Mouse (Mus musculus): Measurements from ENCODE around the gene Fancg.
A peak's percentile ranks its signal among the peaks of the same experiment; 100 is the strongest.

The Fancg gene

GRCm38 (mm10) chr4:43033481-43033880, 23.2 kb upstream of the Fancg start:
- DNase-seq (ENCODE audit: low spot score), result no peak

GRCm38 (mm10) chr4:43032501-43032900, 22.2 kb upstream of the Fancg start:
- no peak for DNase-seq (ENCODE audit: low spot score)

DNA sequence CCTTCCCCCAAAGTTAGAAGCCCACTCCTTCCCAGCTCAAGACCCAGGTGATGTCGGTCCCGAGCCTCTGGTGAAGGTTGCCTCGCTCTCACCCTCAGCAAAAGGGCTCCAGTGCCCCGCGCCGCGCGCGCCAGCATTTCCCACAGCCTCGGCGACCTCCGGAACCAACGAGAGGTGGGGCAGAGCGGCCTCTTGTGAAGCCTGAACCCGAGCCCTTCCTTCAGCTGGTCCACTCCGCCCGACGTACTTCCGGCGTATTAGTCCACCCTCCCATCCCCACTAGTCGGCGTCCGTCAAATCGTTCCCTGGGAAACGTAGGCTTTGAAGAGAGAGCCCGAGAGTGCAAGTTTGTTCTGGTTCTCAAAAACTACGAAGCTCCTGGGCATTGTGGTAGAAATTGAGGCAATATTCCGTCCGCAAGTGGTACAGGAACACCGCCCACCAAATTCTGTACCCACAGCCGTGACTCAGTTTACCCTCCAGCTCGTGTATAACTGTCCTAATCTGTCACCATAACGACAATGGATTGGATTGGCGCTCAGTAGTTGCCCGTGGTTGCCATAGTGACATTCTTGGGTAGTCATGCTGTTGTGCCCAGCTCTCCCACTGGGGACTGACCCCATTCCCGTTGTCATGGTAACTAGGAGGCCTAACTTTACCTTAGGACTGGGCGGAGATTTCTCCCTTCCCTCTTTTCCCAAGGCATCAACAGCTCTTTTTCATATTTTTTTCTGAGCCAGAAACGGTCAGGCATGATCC, 21.1 kb upstream of the Fancg start, which contains the start of gene Stoml2:
Gene Stoml2, minus strand, starts transcription at position 474 of the 759 bp plus-strand sequence.
- peak; percentile 95 for DNase-seq (ENCODE audit: low spot score)

- no peak for DNase-seq (ENCODE audit: low spot score)
Observed at GRCm38 (mm10) chr4:43030780-43031230, 20.5 kb upstream of the Fancg start.

DNA sequence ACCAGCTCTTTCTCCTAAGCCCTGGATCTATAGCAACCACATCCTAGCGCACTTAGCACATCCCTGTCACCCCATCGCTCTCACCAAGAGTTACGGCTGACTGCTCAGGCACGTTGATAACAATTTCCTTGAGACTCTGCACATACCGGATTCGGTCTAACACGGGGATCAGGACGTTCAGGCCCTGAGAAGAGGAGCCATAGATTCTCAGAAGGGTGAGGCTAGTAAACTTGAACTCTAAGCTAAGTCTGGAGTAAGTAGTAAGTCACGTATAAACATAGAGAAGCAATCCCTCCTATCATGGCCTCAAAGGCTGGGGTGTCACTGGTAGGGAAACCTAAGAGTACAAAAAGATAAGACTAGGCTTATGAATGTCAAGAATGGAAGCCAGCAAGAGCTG, 20.0 kb upstream of the Fancg start:
- DNase-seq (ENCODE audit: low spot score), result no peak

- DNase-seq (ENCODE audit: low spot score), result no peak
Observed at GRCm38 (mm10) chr4:43029749-43030148, 19.4 kb upstream of the Fancg start.

DNA sequence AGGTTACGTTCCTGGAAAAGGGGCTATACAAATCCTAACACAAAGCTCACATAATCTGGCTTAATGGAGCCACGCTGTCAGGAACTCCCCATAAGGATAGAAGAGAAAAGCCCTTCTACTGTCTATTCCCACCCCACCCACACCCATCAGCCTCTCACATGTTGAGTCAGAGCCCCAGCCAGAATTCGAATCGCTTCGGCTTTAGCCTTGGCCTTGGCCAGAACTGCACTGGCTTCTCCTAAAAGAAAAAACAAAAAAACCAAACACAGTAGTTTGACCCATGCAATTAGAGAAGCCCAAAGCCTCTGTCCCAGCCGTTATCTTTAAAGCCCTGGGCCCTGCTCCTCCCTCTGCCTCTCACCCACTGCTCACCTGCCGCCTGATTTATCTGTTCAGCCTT, 18.8 kb upstream of the Fancg start:
- no peak for DNase-seq (ENCODE audit: low spot score)

DNA sequence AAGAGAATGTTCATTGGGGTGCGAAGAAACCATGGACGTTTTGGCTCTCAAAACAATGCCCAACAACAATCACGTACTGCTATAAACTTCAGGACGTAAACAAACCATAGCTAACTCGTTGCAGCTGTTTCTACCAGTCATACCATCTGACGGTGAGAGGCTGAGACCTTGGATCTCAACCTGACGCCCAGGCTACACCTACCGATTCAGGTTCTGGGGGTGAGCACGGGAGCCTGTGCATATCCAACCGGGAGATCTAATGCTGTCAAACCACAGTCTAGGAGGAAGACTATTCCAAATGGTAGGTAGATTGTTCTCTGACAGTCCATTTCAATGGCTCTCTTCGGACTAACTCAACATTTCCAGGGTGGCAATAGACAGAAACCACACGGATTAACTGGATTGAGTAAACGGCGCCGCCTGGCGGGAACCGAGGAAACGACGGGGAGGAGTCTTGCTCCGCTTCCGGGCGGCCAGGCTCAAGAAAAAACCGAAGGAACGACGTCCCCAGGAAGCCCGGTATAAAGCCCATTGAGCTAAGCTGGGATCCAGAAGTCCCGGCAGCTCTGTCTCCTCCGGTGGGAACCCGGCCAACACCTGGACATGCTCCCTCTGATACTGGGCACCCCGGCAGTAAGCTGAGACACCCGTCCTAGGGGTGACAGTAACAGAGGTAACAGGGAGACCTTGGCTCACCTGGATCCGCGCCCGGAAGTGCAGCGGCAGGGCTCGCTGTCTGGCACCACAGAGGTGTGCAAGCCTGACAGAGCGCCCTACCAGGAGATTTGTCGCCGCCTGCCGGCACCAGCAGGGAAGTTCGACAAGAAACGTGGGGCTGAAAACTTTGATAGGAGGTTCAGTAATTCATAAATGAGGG, 15.0 kb upstream of the Fancg start, which contains the start of gene Pigo:
Gene Pigo, minus strand, starts transcription at position 736 of the 877 bp plus-strand sequence.
- DNase-seq (ENCODE audit: low spot score), result peak; percentile 89

- DNase-seq (ENCODE audit: low spot score), result no peak
Observed at GRCm38 (mm10) chr4:43024673-43025072, 14.4 kb upstream of the Fancg start.

- DNase-seq (ENCODE audit: low spot score), result no peak
Observed at GRCm38 (mm10) chr4:43021341-43021740, 11.0 kb upstream of the Fancg start.

DNA sequence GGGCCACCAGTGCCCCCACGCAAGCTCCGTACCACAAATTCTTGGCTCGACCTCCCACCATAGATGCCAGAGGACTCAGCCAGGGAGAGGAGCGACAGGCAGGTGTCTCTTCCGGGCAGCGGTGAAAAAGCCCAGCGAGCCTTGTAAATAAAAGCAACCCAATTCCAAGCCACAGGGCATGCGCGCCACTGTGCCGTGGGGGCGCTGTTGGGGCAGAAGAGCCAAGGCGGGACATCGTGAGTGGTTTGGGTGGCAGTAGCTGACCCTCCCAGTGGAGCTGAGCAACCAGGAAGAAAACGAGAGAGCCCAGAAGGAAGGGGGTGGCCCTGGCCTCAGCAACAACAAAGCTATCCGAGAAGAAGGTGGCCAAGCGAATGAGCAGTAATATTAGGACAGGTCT, 10.6 kb upstream of the Fancg start:
- no peak for DNase-seq (ENCODE audit: low spot score)

DNA sequence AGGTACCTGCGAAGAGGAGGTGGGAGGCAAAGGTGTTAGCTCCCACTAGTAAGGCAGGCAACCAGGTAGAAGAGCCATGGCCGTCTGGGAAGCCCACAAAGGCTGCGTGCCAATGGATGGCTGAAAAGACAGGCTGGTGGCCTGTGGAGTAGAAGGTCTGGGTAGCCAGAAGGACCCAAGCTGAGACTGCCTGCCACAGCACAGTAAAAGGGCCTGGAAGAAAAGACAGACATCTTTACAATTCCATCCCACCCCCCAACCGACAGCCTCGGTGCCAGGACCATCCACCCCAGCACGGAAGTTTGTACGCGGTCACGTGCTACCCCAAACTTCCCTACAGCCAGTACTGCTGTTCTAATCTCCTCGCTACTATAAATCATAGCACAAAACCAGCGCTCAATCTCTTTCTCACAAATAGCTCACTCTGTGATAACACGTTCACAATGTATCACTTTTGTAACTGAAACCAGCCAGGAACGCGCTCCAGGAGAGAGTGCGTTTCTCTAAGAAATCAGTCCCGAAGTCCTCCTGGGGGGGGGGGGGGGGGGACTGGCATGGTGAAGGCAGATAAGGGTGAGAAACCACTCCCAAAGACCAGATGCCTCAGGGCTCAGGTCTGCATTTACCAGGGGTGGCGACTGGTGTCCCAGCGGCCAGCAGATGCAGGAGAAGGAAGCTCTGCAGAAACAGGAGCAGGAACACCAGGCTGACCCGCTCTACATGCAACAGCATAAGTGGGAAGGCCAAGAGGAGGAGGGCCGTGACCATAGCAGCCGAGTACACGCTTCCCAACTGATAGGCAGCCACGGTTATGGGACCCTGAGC, 9.5 kb upstream of the Fancg start:
- DNase-seq (ENCODE audit: low spot score), result peak; percentile 75

DNA sequence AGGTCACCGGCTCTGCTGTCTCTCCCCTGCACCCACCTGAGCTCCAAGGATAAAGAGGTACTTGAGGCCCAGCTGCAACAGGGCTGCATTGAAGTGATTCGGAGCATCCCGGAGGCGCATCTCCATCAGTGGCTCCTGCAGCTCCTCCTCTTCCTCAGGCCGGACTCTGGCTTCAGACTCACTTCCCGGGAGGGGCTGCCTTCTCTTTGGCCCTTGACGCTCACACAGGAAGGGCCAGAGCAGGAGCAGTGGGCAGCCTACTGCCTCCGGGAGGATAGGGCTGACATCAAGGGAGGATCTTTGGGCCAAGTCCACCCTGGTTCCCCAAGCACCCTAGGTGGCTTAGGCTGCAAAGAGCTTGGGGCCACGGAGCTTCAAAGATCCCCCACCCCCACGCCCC, 8.9 kb upstream of the Fancg start:
- no peak for DNase-seq (ENCODE audit: low spot score)

DNA sequence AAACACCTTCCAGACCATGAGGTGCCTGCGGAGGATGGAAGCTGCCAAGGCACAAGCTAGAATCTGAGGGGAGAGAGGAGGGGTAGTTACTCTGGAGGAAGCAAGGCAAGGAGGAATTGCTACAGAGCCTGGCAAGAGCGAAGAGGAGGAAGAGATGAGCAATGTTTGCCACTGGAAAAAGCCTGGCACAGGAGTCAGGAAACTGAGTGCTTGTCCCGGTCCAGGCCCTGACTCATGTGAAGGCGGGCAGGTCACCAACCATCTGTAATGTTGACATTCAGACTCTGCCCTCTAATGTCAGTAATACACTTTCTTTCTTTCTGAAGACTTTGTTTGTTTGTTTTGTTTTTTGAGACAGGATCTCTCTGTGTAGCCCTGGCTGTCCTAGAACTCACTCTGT, 7.8 kb upstream of the Fancg start:
- no peak for DNase-seq (ENCODE audit: low spot score)

- no peak for DNase-seq (ENCODE audit: low spot score)
Observed at GRCm38 (mm10) chr4:43012091-43012490, 1.8 kb upstream of the Fancg start.

- DNase-seq (ENCODE audit: low spot score), result no peak
Observed at GRCm38 (mm10) chr4:43005765-43006164, 4.5 kb downstream of the Fancg start.

- no peak for DNase-seq (ENCODE audit: low spot score)
Observed at GRCm38 (mm10) chr4:43004951-43005350, 5.4 kb downstream of the Fancg start.

GRCm38 (mm10) chr4:43002756-43003439, 7.4 kb downstream of the Fancg start:
- DNase-seq (ENCODE audit: low spot score), result no peak

GRCm38 (mm10) chr4:43001272-43001671, 9.0 kb downstream of the Fancg start:
- no peak for DNase-seq (ENCODE audit: low spot score)

DNA sequence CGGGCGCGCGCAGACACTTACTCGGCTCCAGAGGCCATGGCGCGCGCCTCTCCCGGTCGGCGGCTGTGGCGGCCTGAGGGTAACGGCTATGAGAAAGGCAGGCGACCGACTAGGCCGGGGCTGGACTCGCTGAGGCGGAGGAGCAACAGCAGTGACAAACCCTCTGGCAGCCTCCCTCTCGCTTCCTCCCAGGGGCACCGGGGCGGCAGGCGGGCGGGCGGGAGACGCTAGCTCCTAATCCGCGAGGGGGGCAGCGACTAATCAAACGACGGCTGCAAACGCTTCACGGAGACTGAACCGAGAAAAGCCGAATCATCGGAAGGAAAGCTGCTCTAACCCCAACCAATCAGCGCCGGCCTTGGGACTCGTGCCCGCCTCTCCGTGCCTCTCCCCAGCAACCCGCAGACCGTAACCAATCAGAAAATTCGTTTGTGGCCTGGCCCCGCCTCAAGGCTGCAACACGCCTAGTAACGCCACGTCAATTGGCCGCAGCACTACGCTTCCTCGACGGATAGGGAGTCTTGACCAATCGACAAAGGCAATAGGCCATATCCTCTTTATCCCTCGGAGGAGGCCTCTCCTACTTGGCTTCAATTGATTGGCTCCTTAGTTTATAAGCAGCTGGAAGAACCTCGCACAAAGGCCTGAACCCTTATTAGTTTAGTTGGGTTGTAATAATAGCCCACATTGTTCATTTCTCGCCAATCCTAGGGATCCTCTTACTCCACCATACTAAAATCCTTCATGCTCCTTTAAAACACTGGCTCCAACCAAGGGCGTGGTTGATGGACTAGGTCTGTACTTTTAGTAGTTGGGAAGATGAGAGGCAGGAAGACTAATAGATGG, 9.9 kb downstream of the Fancg start, which contains the start of gene Vcp:
Gene Vcp, minus strand, starts transcription at position 367 of the 846 bp plus-strand sequence.
- peak; percentile 100 for DNase-seq (ENCODE audit: low spot score)
